Mouse (Mus musculus) neural tube, embryonic 14.5 days (tissue): ENCODE measurements at regions not wholly inside any gene's neighbourhood (a gene's known extent, or its start where the extent isn't known, plus 50 kb on each side); places are given as distances from the start of the nearest gene placed in this dataset.

ENCODE experiments used
- ATAC-seq: fragments of 200-750 bp; cut with Nextera tagmentation; 2 replicates; pipeline ENCODE4 v1.8.0; 2017; ENCODE audit warnings: low read depth, mild to moderate bottlenecking, moderate TSS enrichment, moderate library complexity
- H3K27ac ChIP-seq: fragments of 300-500 bp; sonication (generic); 2 replicates; pipeline ENCODE4 v1.5.1; 2014; ENCODE audit warnings: low read depth, mild to moderate bottlenecking, control low read depth, low read length, moderate library complexity, mixed read lengths
- H3K27me3 ChIP-seq: fragments of 300-500 bp; sonication (generic); 2 replicates; pipeline ENCODE4 v1.6.1; 2014; ENCODE audit warnings: low read length; ENCODE audit not compliant: control insufficient read depth, insufficient read depth
- H3K36me3 ChIP-seq: fragments of 300-500 bp; sonication (generic); 2 replicates; pipeline ENCODE4 v1.6.1; 2014; ENCODE audit warnings: low read length, mixed read lengths; ENCODE audit not compliant: control insufficient read depth, insufficient read depth
- H3K4me1 ChIP-seq: fragments of 300-500 bp; sonication (generic); 2 replicates; pipeline ENCODE4 v1.6.1; 2014; ENCODE audit warnings: low read length; ENCODE audit not compliant: control insufficient read depth, insufficient read depth
- H3K4me2 ChIP-seq: fragments of 300-500 bp; sonication (generic); 2 replicates; pipeline ENCODE4 v1.6.1; 2014; ENCODE audit warnings: mild to moderate bottlenecking, low read depth, low read length, control low read depth
- H3K4me3 ChIP-seq: fragments of 300-500 bp; sonication (generic); 2 replicates; pipeline ENCODE4 v1.5.1; 2014; ENCODE audit warnings: low read depth, low read length, control low read depth, mixed read lengths
- H3K9ac ChIP-seq: fragments of 300-500 bp; sonication (generic); replicated peaks from 2 replicates; pipeline ENCODE4 v1.6.1; 2014; ENCODE audit warnings: low read depth, mild to moderate bottlenecking, control low read depth, low read length, mixed read lengths
- H3K9me3 ChIP-seq: fragments of 300-500 bp; sonication (generic); 2 replicates; pipeline ENCODE4 v1.6.1; 2016; ENCODE audit warnings: low read length; ENCODE audit not compliant: control insufficient read depth
- WGBS: fragments of 180-500 bp; shearing (Covaris S2); extraction: QIAGEN DNeasy Blood & Tissue Kit; methylation state at CpG from one replicate; pipeline ENCODE4 v1.1.7; 2014; 5-methylcytosine and 5-hydroxymethylcytosine counted together

DNA sequence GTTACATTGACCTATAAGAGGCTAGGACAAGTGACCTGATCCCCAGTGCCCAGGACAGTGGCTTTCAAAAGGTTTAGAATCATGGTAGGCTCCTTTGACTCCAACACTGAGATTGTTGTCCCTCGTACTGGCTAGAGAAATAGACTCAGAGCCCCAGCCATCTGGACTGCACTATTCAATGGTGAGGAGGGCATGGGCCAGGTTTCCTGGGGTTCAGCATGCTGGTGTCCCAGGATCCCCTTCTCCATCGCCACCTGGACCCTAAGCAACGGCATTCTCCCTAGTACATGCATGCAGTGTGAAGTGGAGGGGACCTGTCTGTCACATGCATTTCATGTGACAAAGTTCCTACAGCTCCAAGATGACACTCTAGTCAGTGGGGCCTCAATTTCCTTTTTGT, 243.9 kb downstream of the Matn1 start:
- no peaks in the 10 kb centered on the region for H3K9me3 ChIP-seq
- no peaks in the 10 kb centered on the region for H3K27me3 ChIP-seq
- WGBS: 82% methylated on average over 3 of the region's 3 CpGs
- no peak overlapping the region for H3K9ac ChIP-seq
- H3K36me3 ChIP-seq: no peaks in the 10 kb centered on the region
- H3K4me3 ChIP-seq: no peak overlapping the region
- no peak overlapping the region for H3K27ac ChIP-seq
- no peak overlapping the region for H3K4me2 ChIP-seq
- no peak for ATAC-seq
- no peaks in the 10 kb centered on the region for H3K4me1 ChIP-seq

GRCm38 (mm10) chr4:131191106-131191880, 247.1 kb downstream of the Matn1 start:
- Histone ChIP-seq H3K27ac (no peak overlapping the region), H3K4me1 (no peaks in the 10 kb centered on the region), H3K27me3 (no peaks in the 10 kb centered on the region), H3K36me3 (no peaks in the 10 kb centered on the region), H3K9ac (no peak overlapping the region), H3K4me3 (no peak overlapping the region), H3K9me3 (no peaks in the 10 kb centered on the region), H3K4me2 (no peak overlapping the region)
- 59% methylated on average over 13 of the region's 13 CpGs for WGBS
- no peak for ATAC-seq

DNA sequence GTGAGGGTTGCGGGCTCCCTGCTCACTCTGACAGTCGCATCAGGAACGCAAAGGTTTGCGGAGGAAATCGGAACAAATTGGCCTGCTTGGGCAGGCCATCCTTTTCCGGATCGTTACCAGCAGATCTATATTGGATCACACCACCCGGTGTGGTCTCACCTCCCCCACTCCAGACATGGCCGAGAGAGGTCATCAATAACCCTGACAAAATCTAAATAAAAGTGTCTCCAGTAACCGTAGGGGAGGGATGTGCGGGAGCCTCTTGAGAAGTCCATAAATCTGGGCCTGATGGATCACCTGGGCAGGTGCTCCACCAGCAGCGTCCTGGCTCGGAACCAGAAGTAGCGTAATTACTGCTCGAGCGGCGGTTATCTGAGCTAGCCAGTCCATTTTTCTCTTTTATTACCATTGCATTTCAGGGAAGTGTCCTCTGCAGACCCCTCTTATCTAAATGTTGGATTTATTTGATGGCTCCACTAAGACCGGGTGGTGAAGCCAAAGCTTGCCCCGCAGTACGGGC, 249.8 kb downstream of the Matn1 start:
- 55% methylated on average over 20 of the region's 20 CpGs for WGBS

DNA sequence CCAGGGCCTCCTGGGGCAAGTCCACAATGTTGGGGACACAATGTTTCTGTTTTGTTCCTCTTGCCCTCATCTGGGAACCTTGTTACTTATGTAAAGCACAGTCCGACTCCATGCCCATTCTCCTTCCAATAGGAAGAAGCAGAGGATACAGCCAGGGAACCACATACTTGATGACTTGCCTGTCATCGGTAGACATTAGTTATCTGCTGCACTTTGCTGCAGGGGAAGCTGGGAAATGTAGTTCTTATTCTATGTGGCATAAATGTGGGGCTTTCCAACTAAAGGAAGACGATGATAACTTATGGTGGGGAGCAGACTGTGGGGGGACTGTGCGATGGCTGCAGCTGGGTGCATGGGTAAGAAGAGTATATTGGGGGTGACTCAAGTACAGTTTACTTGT, 252.0 kb downstream of the Matn1 start:
- ATAC-seq: no peak

More for the DNA sequence above, 249.8 kb downstream of the Matn1 start:
- ATAC-seq: no peak
- Histone ChIP-seq H3K4me3 (no peak overlapping the region), H3K4me1 (no peaks in the 10 kb centered on the region), H3K27ac (no peak overlapping the region), H3K36me3 (no peaks in the 10 kb centered on the region), H3K9ac (no peak overlapping the region), H3K4me2 (no peak overlapping the region), H3K27me3 (no peaks in the 10 kb centered on the region), H3K9me3 (no peaks in the 10 kb centered on the region)

DNA sequence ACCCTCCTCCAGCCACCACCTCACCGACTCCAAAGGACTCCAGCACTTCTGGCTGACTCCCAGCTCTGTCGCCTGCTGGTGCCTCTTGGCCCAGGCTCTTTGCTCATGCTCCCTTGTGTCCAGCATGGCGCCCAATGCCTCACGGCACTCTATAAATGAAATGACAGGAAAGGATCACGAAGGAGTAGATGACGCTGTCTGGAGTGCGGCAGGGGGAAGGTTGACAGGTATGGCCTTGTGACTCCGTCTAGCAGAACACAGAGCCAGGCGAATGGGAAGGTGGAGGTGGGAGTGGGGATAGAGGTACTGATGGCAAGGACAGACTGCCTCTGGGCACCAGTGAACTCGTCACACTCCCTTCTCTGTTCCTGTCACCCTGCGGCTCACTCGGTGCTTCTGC, 259.5 kb downstream of the Matn1 start:
- Histone ChIP-seq H3K4me2 (no peak overlapping the region), H3K4me1 (no peaks in the 10 kb centered on the region), H3K9ac (no peak overlapping the region), H3K9me3 (no peaks in the 10 kb centered on the region), H3K27ac (no peak overlapping the region), H3K36me3 (no peaks in the 10 kb centered on the region), H3K27me3 (no peaks in the 10 kb centered on the region), H3K4me3 (no peak overlapping the region)
- WGBS: 93% methylated on average over 12 of the region's 12 CpGs
- no peak for ATAC-seq

More for the DNA sequence above, 252.0 kb downstream of the Matn1 start:
- H3K27me3 ChIP-seq: no peaks in the 10 kb centered on the region
- no peaks in the 10 kb centered on the region for H3K4me1 ChIP-seq
- no peak overlapping the region for H3K4me2 ChIP-seq
- H3K27ac ChIP-seq: no peak overlapping the region
- H3K4me3 ChIP-seq: no peak overlapping the region
- H3K9me3 ChIP-seq: no peaks in the 10 kb centered on the region
- no peak overlapping the region for H3K9ac ChIP-seq
- 82% methylated on average over 4 of the region's 4 CpGs for whole genome bisulfite sequencing
- H3K36me3 ChIP-seq: no peaks in the 10 kb centered on the region

DNA sequence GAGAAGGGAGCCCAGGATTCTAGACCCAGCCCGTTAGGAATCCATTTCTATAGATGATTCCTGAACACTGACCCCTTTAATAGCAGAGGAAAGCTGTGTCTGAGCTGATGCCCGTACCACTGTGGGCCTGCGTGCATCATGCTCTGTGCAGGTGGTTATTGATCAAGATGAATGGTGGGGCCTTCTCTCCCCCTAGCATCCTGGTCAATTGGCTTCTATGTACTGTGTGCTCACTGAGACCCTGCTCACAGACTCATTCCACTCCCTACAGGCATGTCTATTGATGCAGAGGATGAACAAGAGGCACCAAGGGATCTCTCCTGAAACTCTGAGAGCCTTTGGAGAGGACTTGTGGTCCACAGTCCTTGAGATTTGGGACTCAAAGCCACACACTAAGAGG, 260.5 kb downstream of the Matn1 start:
- Histone ChIP-seq H3K9ac (no peak overlapping the region), H3K4me2 (no peak overlapping the region), H3K27me3 (no peaks in the 10 kb centered on the region), H3K4me3 (no peak overlapping the region), H3K4me1 (0 out of 2 replicates have a peak, but pooled peaks cover under 1% of the 10 kb centered on the region), H3K27ac (no peak overlapping the region), H3K9me3 (no peaks in the 10 kb centered on the region), H3K36me3 (no peaks in the 10 kb centered on the region)
- no peak for ATAC-seq
- 93% methylated on average over 3 of the region's 3 CpGs for WGBS

DNA sequence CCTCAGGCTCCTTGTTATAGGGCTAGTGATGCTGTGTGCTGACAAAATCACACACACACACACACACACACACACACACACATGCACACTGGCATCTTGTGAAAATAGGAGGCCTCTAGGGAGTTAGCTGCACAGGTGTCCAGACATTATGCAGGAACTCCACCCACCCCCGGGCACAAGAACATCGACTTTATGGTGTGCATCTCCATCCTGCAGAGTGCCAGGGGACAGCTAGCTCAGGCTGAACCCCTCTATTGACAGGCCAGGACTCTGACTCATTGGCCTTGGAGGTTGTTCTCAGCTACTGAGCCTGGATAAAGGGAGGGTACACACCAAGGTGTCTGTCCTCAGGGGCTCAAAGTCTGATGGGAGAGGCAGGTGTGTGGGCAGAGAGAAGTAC, 260.9 kb downstream of the Matn1 start:
- H3K27me3 ChIP-seq: no peaks in the 10 kb centered on the region
- H3K4me3 ChIP-seq: no peak overlapping the region
- no peak overlapping the region for H3K9ac ChIP-seq
- H3K4me2 ChIP-seq: no peak overlapping the region
- peaks cover 3% of the 10 kb centered on the region; the same call in 1 of the 2 replicates for H3K4me1 ChIP-seq
- WGBS: 74% methylated on average over 2 of the region's 2 CpGs
- H3K9me3 ChIP-seq: no peaks in the 10 kb centered on the region
- H3K36me3 ChIP-seq: no peaks in the 10 kb centered on the region
- H3K27ac ChIP-seq: no peak overlapping the region
- no peak for ATAC-seq

- Histone ChIP-seq H3K9ac (no peak overlapping the region), H3K4me2 (no peak overlapping the region), H3K27ac (no peak overlapping the region), H3K4me3 (no peak overlapping the region), H3K36me3 (no peaks in the 10 kb centered on the region), H3K4me1 (peaks cover 3% of the 10 kb centered on the region; the same call in 1 of the 2 replicates), H3K9me3 (no peaks in the 10 kb centered on the region), H3K27me3 (no peaks in the 10 kb centered on the region)
- ATAC-seq: no peak
- WGBS: 51% methylated on average over 4 of the region's 4 CpGs
Measured at GRCm38 (mm10) chr4:131205685-131206084, 261.5 kb downstream of the Matn1 start.

DNA sequence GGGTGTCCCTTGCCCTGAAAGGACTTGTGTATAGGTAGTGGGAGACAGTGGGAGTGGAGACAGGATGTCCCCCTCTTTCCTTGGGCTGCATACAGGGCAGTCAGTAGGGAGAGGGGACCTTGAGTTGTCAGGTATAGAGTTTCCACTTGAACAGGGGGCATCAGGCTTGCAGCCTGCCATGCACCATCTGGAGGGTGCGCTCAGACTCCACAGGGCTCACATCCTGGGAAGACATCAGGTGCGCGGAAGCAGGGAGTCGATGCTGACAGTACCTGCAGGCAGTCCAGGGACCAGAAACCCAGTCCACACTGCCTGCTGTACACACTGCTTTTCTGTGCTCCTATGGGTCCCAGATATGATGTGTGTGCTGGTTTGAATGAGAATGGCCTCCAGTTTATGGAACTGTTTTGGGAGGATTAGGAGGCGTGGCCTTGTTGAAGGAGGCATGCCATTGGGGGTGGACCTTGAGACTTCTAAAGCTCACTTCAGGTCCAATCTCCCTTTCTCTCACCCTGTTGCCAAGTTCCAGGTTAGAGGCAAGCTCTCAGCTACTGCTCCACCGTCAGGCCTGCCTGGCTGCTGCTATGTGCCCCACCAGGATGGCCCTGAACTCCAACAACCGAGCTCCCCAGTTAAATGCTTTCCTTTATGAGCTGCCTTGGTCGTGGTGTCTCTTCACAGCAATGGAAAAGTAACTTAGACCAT, 262.1 kb downstream of the Matn1 start:
- 78% methylated on average over 8 of the region's 8 CpGs for WGBS
- no peak overlapping the region for H3K9ac ChIP-seq
- H3K4me2 ChIP-seq: no peak overlapping the region
- H3K27ac ChIP-seq: peak overlapping the region; percentile 5; the same call in 1 of the 2 replicates
- no peak overlapping the region for H3K4me3 ChIP-seq
- no peak for ATAC-seq
- no peaks in the 10 kb centered on the region for H3K27me3 ChIP-seq
- H3K9me3 ChIP-seq: no peaks in the 10 kb centered on the region
- no peaks in the 10 kb centered on the region for H3K36me3 ChIP-seq
- peaks cover 3% of the 10 kb centered on the region; the same call in 1 of the 2 replicates for H3K4me1 ChIP-seq
